Mouse (Mus musculus): ENCODE data around the gene Tmem82.
A peak's percentile ranks its signal among the peaks of the same experiment; 100 is the strongest.

Gene Tmem82

DNA sequence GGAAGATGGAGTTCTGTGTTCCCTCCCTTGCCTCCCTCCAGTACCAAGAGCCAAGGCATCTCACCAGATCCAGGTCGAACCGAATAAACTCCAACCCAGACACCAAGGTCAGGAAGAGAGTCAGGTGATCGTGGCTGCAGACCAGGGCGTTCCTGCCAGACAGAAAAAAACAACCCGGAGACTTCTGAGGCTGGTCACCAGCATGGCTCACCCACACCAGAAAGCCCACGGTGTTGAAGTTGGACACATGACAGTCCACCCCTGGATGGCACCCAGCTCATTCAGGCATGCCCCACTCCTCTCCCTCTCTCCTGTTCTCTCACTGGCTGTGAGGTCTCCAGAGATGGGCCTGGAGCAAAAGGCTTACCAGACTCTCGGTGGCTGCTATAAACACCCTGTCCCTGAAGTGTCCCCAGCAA, 22.9 kb upstream of the Tmem82 start:
- DNase-seq: peak; percentile 59

GRCm38 (mm10) chr4:141639474-141639873, 21.0 kb upstream of the Tmem82 start:
- no peak for DNase-seq

DNA sequence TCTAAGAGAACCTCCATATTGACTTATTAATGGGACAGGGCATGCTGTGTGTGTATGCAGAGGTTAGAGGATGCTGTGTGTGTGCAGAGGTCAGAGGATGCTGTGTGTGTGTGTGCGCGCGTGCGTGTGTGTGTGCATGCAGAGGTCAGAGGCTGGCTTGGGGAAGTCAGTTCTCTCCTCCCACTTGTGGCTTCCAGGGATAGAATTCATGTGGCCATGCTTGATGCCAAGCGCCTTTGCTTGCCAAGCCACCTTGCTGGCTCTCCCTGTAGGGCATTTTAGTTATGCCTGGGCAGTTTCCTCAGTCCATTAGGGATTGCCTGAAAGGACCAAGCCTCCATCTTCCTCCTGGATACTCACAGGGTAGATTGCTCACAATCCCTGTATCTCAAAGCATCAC, 18.3 kb upstream of the Tmem82 start:
- DNase-seq: no peak

DNA sequence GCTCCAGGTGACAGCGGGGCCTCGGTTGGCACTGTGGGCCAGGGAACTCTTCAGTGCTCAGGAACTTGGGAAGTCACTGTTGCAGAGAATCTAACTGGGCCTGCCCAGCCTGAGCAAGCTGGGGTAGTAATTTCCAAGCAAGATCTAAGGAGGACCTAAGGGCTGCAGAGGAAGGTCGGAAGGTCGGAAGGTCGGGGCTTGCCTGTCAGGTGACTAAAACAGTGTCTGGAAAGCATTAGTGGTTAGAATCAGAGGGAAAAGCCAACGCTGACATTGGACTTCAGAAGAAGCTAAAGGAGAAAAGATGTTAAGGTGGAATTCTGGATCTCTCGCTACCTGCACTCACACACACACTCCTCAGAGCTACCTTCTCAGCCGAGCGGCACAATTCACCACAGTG, 17.6 kb upstream of the Tmem82 start:
- DNase-seq: no peak

GRCm38 (mm10) chr4:141632111-141632873, 13.9 kb upstream of the Tmem82 start:
- peak; percentile 79 for DNase-seq

DNA sequence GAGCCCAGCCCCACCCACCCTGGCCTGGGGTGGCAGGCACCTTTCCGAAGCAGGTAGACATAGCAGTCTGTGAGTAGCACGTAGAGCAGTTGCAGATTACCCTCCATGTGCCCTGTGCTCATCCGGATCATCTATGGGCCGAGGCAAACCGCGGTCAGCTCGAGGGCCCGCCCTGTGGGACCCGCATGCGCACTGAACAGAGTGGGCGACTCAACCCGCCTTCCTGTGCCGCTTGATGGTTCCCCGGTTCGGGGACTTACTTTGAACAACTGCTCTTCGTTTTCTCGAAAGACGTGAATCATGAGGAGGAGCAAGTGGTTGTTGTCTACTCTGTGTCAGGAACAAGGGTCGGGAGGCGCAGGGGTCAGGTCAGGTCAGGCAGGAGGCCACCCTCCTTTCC, 12.8 kb upstream of the Tmem82 start:
- no peak for DNase-seq

DNA sequence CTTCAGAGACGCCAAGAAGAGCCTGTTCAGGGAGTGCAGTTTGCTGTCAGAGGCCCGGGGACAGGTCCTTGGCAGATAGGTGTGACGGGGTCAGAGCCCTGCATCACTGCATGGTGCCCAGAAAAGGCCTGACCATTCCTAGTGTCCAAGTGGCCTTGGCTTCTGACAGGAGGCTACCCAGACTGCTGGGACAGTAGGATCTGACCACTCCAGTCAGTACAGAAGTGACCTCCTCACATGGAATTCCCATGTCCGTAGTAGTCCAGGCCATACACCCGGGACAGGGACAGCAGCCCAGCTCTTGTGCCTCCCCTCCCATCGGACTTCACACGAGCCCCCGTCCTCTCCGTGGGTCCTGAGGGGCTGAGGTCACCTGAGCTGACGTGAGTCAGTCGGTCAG, 11.6 kb upstream of the Tmem82 start:
- no peak for DNase-seq

GRCm38 (mm10) chr4:141628661-141629060, 10.2 kb upstream of the Tmem82 start:
- DNase-seq: no peak

- no peak for DNase-seq
Measured at GRCm38 (mm10) chr4:141627502-141627901, 9.1 kb upstream of the Tmem82 start.

- no peak for DNase-seq
Measured at GRCm38 (mm10) chr4:141625774-141626550, 7.5 kb upstream of the Tmem82 start.

- DNase-seq: peak; percentile 58
Measured at GRCm38 (mm10) chr4:141624983-141625773, 6.7 kb upstream of the Tmem82 start.

- DNase-seq: no peak
Measured at GRCm38 (mm10) chr4:141624134-141624533, 5.7 kb upstream of the Tmem82 start.

DNA sequence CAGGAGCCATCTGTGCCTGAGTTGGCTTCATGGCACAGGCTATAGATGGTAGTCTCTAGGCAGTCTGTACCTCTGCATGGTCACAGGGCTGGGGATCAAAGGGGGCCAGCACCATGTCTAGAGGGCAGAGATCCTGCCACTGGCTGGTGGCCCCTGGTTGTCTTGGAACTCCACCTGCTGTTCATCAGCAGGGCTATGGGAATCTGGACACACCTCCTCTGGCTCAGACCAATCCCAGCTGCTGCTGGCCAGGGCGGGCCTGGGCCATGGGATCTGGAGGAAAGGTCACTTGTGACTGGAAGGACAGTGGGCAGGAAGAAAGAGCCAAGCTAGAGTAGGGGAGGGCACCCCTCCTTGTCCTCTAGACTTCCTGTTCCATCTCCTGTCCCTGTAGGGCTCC, 5.2 kb upstream of the Tmem82 start, which contains the start of gene Slc25a34:
Slc25a34 (minus strand) TSS at position 156 of the 400 bp plus-strand sequence.
- DNase-seq: peak; percentile 84

DNA sequence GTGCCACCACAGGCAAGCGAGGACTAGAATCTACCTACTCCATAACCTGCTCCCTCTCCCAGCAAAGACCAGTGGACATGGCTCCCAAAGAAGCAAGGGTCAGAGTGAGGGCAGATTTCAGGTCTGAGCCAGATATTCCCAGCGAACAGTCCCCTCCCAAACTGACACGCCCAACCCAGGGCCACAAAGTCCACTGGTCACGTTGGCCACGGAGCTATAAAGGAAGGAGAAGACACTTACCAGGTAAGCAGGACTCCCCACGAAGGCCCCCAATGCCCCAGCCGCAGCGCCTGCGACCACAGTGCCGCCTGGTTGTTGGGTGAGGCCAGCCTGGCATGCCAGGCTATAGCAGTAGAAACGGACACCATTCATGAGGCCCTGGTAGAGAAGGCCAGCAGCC, 4.6 kb upstream of the Tmem82 start:
- DNase-seq: no peak

DNA sequence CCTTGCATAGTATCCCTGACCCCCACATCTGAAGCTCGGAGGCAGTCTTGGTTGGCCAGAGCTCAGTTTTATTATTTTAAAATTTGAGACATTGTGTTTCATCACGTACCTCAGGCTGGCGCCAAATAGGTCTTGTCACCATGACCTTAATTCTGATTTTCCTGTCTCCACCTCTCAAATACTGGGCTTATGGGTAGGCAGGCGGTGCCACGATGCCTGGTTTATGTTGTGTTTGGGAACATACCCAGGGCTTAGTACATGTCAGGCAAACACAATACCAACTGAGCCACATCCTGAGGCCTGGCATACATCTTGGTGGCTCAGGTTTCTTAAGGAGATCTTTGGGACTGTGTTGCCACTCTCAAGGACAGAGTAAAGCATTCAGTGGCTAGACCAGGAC, 4.1 kb upstream of the Tmem82 start:
- DNase-seq: no peak

- no peak for DNase-seq
Measured at GRCm38 (mm10) chr4:141622091-141622490, 3.7 kb upstream of the Tmem82 start.

DNA sequence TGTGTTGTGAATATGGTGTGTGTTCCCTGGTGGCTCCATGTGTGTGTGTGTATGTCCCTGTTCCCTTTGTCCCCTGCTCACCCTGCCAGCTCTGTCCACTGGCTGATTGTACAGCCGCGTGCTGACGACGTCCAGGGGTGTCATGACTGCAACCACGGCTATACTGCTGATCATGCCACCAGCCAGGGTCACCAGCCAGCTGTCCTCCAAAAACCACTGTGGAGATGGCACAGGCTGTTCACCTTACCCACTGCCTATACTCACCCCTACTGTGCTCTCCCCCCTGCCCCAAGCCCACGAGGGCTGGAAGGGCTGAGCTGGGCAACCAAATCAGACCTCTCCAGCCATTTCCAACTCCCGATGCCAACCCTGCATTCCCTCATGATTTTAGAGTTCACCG, 2.9 kb upstream of the Tmem82 start:
- DNase-seq: no peak

DNA sequence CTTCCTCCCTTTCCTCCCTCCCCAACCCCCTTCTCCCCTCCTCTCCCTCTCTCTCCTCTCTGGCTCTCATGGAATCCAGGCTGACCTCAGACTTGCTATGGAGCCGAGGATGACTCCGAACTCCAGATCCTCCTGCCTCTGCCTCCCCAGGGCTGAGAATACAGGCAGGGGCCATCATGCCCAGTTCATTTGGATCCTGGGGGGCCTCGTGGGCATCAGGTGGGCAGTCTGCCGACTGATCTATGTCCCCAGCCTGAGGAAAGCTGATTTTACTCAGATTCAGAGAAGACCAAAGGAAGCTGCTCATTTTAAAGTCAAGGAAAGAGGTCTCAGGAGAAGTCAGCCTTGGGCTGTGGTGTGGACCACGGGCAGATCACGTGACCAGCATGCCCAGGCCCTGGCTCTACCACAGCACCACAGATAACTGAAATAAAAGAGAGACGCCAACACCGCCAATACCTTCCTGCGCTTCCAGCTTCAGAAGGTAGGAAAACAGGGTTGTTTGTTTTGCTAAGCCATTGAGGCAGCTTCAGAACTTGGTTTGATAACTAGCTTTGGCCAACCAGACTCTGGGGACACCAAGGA, 958 bp upstream of the Tmem82 start:
- DNase-seq: no peak

DNA sequence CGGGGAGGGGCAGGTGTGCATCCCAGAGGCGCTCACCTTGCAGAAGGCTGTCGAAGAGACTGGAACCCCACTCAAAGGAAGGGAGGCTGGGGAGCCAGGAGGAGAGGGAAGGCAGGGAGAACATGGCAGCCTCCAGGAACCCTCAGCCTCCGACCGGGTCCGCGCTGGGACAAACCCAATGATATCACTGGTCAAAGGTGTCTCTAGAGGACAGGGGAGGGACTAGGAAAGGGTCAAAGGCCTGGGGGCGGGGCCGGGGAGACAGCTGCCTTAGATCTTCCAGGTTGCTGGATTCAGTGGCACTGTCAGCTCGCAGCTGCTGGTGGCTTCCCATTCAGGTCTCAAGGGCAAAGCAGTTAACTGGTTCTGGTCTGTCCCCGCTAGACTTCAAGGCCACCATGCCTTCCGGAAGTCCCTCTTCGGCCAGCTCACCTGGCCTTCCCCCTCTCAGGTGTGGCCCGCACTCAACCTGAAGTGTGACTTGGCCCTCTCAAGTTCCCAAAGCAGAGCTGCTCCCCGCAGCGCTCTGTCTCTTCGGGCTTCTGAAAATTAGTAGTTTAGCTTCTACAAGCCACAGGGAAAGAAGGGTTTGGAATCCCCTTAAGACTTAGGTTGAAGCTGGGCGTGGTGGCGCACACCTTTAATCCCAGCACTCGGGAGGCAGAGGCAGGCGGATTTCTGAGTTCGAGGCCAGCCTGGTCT, 419 bp downstream of the Tmem82 start:
- DNase-seq: peak; percentile 67

DNA sequence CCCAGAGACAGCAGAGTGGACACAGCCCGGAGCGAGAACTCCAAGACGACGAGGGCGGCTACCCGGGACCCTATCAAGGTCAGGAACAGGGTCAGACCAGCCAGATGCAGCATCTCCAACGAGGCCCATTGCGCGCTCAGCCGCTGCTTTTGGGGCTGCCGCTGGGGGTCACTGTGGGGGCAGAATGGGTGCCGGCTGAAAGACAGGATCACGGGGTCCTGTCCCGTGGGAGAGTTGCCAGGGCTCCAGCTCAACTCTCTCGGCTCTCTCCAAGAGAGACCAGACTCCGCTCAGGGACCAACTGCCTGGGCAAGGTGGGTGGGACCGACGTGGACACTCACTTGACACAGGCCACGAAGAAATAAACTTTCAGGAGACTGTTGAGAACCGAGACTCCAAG, 1.1 kb downstream of the Tmem82 start:
- peak; percentile 91 for DNase-seq

GRCm38 (mm10) chr4:141616811-141617210, 1.6 kb downstream of the Tmem82 start:
- DNase-seq: no peak

GRCm38 (mm10) chr4:141614946-141615345, 3.5 kb downstream of the Tmem82 start:
- DNase-seq: no peak

Measured in lung, postnatal 10 days (tissue).